Mouse (Mus musculus): ENCODE measurements around the gene Sec1. TPM values are rescaled to one million over a fixed set of nuclear protein-coding genes. Genes with fewer than 3 reads are reported as not detected.

The Sec1 gene
- polyA plus RNA-seq, 1 experiment from 2014 or later = 0.27 TPM

- Histone ChIP-seq H3K4me3 (ENCODE audit: low read depth, low read length) (peak overlapping the region; percentile 42; the same call in 1 of the 2 replicates), H3K27ac (replicated peaks; ENCODE audit: low read depth, low read length) (no peak overlapping the region), H3K4me2 (ENCODE audit: low read depth, low read length) (peak overlapping the region; percentile 71; the same call in 1 of the 2 replicates), H3K4me1 (ENCODE audit: control insufficient read depth, insufficient read depth, low read length) (no peaks in the 10 kb centered on the region; the same call in 1 of the 2 replicates), H3K9ac (replicated peaks; ENCODE audit: low read length) (no peak overlapping the region), H3K9me3 (replicated peaks; ENCODE audit: control insufficient read depth, low read length) (no peaks in the 10 kb centered on the region), H3K27me3 (ENCODE audit: control insufficient read depth, insufficient read depth, low read length) (no peaks in the 10 kb centered on the region), H3K36me3 (replicated peaks; ENCODE audit: control insufficient read depth, insufficient read depth, low read depth, low read length) (no peaks in the 10 kb centered on the region)
- WGBS = 68% methylated on average over 6 of the region's 6 CpGs
- DNase-seq (ENCODE audit: low spot score) (no peak), ATAC-seq (replicated peaks; ENCODE audit: insufficient number of reproducible peaks, low FRiP score, low TSS enrichment, low read depth) (no peak)
These were observed 49.2 kb downstream of the Sec1 start for GRCm38 (mm10) chr7:45644872-45645590.

- Histone ChIP-seq H3K4me1 (ENCODE audit: control insufficient read depth, insufficient read depth, low read length) (no peaks in the 10 kb centered on the region; the same call in 1 of the 2 replicates), H3K27ac (replicated peaks; ENCODE audit: low read depth, low read length) (0 out of 2 replicates have a peak overlapping the region, but pooled peaks have one; percentile 49), H3K4me2 (ENCODE audit: low read depth, low read length) (peak overlapping the region; percentile 71), H3K36me3 (replicated peaks; ENCODE audit: control insufficient read depth, insufficient read depth, low read depth, low read length) (no peaks in the 10 kb centered on the region), H3K9me3 (replicated peaks; ENCODE audit: control insufficient read depth, low read length) (no peaks in the 10 kb centered on the region), H3K27me3 (ENCODE audit: control insufficient read depth, insufficient read depth, low read length) (no peaks in the 10 kb centered on the region), H3K4me3 (ENCODE audit: low read depth, low read length) (peak overlapping the region; percentile 42), H3K9ac (replicated peaks; ENCODE audit: low read length) (peak overlapping the region; percentile 44)
- DNase-seq (ENCODE audit: low spot score) = peak; percentile 65
- ATAC-seq (replicated peaks; ENCODE audit: insufficient number of reproducible peaks, low FRiP score, low TSS enrichment, low read depth) = peak; percentile 29
- under 1% methylated on average over 18 of the region's 18 CpGs for WGBS
These were observed 50.0 kb downstream of the Sec1 start for GRCm38 (mm10) chr7:45644183-45644582.

GRCm38 (mm10) chr7:45643441-45644178, 50.6 kb downstream of the Sec1 start:
- Histone ChIP-seq H3K36me3 (replicated peaks; ENCODE audit: control insufficient read depth, insufficient read depth, low read depth, low read length) (no peaks in the 10 kb centered on the region), H3K4me1 (ENCODE audit: control insufficient read depth, insufficient read depth, low read length) (no peaks in the 10 kb centered on the region; the same call in 1 of the 2 replicates), H3K27ac (replicated peaks; ENCODE audit: low read depth, low read length) (peak overlapping the region; percentile 76), H3K4me3 (ENCODE audit: low read depth, low read length) (peak overlapping the region; percentile 42), H3K9ac (replicated peaks; ENCODE audit: low read length) (peak overlapping the region; percentile 85), H3K9me3 (replicated peaks; ENCODE audit: control insufficient read depth, low read length) (no peaks in the 10 kb centered on the region), H3K27me3 (ENCODE audit: control insufficient read depth, insufficient read depth, low read length) (no peaks in the 10 kb centered on the region), H3K4me2 (ENCODE audit: low read depth, low read length) (peak overlapping the region; percentile 78)
- 2% methylated on average over 28 of the region's 28 CpGs for WGBS
- peak; percentile 90 for ATAC-seq (replicated peaks; ENCODE audit: insufficient number of reproducible peaks, low FRiP score, low TSS enrichment, low read depth)
- DNase-seq (ENCODE audit: low spot score) = peak; percentile 99

GRCm38 (mm10) chr7:45642503-45643255, 51.5 kb downstream of the Sec1 start:
- 35% methylated on average over 16 of the region's 16 CpGs for WGBS
- ATAC-seq (replicated peaks; ENCODE audit: insufficient number of reproducible peaks, low FRiP score, low TSS enrichment, low read depth) = no peak
- no peaks in the 10 kb centered on the region for H3K27me3 ChIP-seq (ENCODE audit: control insufficient read depth, insufficient read depth, low read length)
- peak overlapping the region; percentile 85 for H3K9ac ChIP-seq (replicated peaks; ENCODE audit: low read length)
- H3K4me2 ChIP-seq (ENCODE audit: low read depth, low read length) = peak overlapping the region; percentile 78
- H3K4me3 ChIP-seq (ENCODE audit: low read depth, low read length) = peak overlapping the region; percentile 42
- peak overlapping the region; percentile 76 for H3K27ac ChIP-seq (replicated peaks; ENCODE audit: low read depth, low read length)
- H3K9me3 ChIP-seq (replicated peaks; ENCODE audit: control insufficient read depth, low read length) = no peaks in the 10 kb centered on the region
- H3K36me3 ChIP-seq (replicated peaks; ENCODE audit: control insufficient read depth, insufficient read depth, low read depth, low read length) = no peaks in the 10 kb centered on the region
- no peak for DNase-seq (ENCODE audit: low spot score)
- no peaks in the 10 kb centered on the region; the same call in 1 of the 2 replicates for H3K4me1 ChIP-seq (ENCODE audit: control insufficient read depth, insufficient read depth, low read length)

GRCm38 (mm10) chr7:45642083-45642482, 52.1 kb downstream of the Sec1 start:
- Histone ChIP-seq H3K27ac (replicated peaks; ENCODE audit: low read depth, low read length) (no peak overlapping the region), H3K9me3 (replicated peaks; ENCODE audit: control insufficient read depth, low read length) (no peaks in the 10 kb centered on the region), H3K4me3 (ENCODE audit: low read depth, low read length) (no peak overlapping the region), H3K27me3 (ENCODE audit: control insufficient read depth, insufficient read depth, low read length) (no peaks in the 10 kb centered on the region), H3K4me2 (ENCODE audit: low read depth, low read length) (no peak overlapping the region), H3K36me3 (replicated peaks; ENCODE audit: control insufficient read depth, insufficient read depth, low read depth, low read length) (no peaks in the 10 kb centered on the region), H3K4me1 (ENCODE audit: control insufficient read depth, insufficient read depth, low read length) (no peaks in the 10 kb centered on the region; the same call in 1 of the 2 replicates), H3K9ac (replicated peaks; ENCODE audit: low read length) (no peak overlapping the region)
- WGBS = 85% methylated on average over 5 of the region's 5 CpGs
- DNase-seq (ENCODE audit: low spot score) (no peak), ATAC-seq (replicated peaks; ENCODE audit: insufficient number of reproducible peaks, low FRiP score, low TSS enrichment, low read depth) (no peak)

- Histone ChIP-seq H3K27me3 (ENCODE audit: control insufficient read depth, insufficient read depth, low read length) (no peaks in the 10 kb centered on the region), H3K36me3 (replicated peaks; ENCODE audit: control insufficient read depth, insufficient read depth, low read depth, low read length) (no peaks in the 10 kb centered on the region), H3K4me3 (ENCODE audit: low read depth, low read length) (no peak overlapping the region), H3K4me2 (ENCODE audit: low read depth, low read length) (no peak overlapping the region), H3K9me3 (replicated peaks; ENCODE audit: control insufficient read depth, low read length) (no peaks in the 10 kb centered on the region), H3K27ac (replicated peaks; ENCODE audit: low read depth, low read length) (0 out of 2 replicates have a peak overlapping the region, but pooled peaks have one; percentile 13), H3K9ac (replicated peaks; ENCODE audit: low read length) (no peak overlapping the region), H3K4me1 (ENCODE audit: control insufficient read depth, insufficient read depth, low read length) (no peaks in the 10 kb centered on the region; the same call in 1 of the 2 replicates)
- WGBS = 71% methylated on average over 15 of the region's 17 CpGs
- DNase-seq (ENCODE audit: low spot score) = no peak
- ATAC-seq (replicated peaks; ENCODE audit: insufficient number of reproducible peaks, low FRiP score, low TSS enrichment, low read depth) = no peak
These were observed 52.7 kb downstream of the Sec1 start for GRCm38 (mm10) chr7:45641391-45642040.

- WGBS = 69% methylated on average over 19 of the region's 19 CpGs
- no peak overlapping the region for H3K9ac ChIP-seq (replicated peaks; ENCODE audit: low read length)
- H3K9me3 ChIP-seq (replicated peaks; ENCODE audit: control insufficient read depth, low read length) = no peaks in the 10 kb centered on the region
- DNase-seq (ENCODE audit: low spot score) (no peak), ATAC-seq (replicated peaks; ENCODE audit: insufficient number of reproducible peaks, low FRiP score, low TSS enrichment, low read depth) (no peak)
- H3K27me3 ChIP-seq (ENCODE audit: control insufficient read depth, insufficient read depth, low read length) = no peaks in the 10 kb centered on the region
- H3K36me3 ChIP-seq (replicated peaks; ENCODE audit: control insufficient read depth, insufficient read depth, low read depth, low read length) = no peaks in the 10 kb centered on the region
- no peak overlapping the region for H3K4me2 ChIP-seq (ENCODE audit: low read depth, low read length)
- no peaks in the 10 kb centered on the region; the same call in 1 of the 2 replicates for H3K4me1 ChIP-seq (ENCODE audit: control insufficient read depth, insufficient read depth, low read length)
- H3K27ac ChIP-seq (replicated peaks; ENCODE audit: low read depth, low read length) = no peak overlapping the region; the same call in 1 of the 2 replicates
- H3K4me3 ChIP-seq (ENCODE audit: low read depth, low read length) = no peak overlapping the region
These were observed 53.8 kb downstream of the Sec1 start for GRCm38 (mm10) chr7:45640191-45640957.

Measured in embryonic facial prominence, embryonic 11.5 days (tissue).